Mouse (Mus musculus): ENCODE results near the gene Psma7. TPM values are rescaled to one million over a fixed set of nuclear protein-coding genes. Genes with fewer than 3 reads are reported as not detected.
A peak's percentile ranks its signal among the peaks of the same experiment; 100 is the strongest.

The Psma7 gene
- polyA plus RNA-seq, 1 experiment: 395 TPM

- Histone ChIP-seq H3K4me3 (no peak overlapping the region), H3K4me2 (ENCODE audit: low read depth) (no peak overlapping the region), H3K27me3 (ENCODE audit: control insufficient read depth, insufficient read depth, insufficient read length) (no peaks in the 10 kb centered on the region), H3ac (ENCODE audit: control insufficient read depth, insufficient read length) (no peak overlapping the region), H3K79me2 (ENCODE audit: control insufficient read depth, insufficient read depth) (peaks cover 18% of the 10 kb centered on the region), H3K36me3 (ENCODE audit: control insufficient read depth, insufficient read depth) (no peaks in the 10 kb centered on the region)
- no peak for TF ChIP-seq SRF (IDR thresholded peaks at IDR 0.05; ENCODE audit: control insufficient read depth, insufficient read length, low read depth)
- no peak for TF ChIP-seq CEBPB (IDR thresholded peaks at IDR 0.05; ENCODE audit: insufficient read depth, poor library complexity, severe bottlenecking)
- TF ChIP-seq TCF3 (IDR thresholded peaks at IDR 0.05; ENCODE audit: insufficient read length, low read depth): no peak
- TF ChIP-seq E2F4 (IDR thresholded peaks at IDR 0.05; ENCODE audit: insufficient read depth): no peak
- no peak for TF ChIP-seq POLR2A (IDR thresholded peaks at IDR 0.05; ENCODE audit: insufficient read length, low read depth)
- TF ChIP-seq MYOD1 (IDR thresholded peaks at IDR 0.05; ENCODE audit: control insufficient read depth in 1 of 3, insufficient read length in 2 of 3, low read depth in 2 of 3): no peak
- TF ChIP-seq USF1 (IDR thresholded peaks at IDR 0.05; ENCODE audit: low read depth): no peak
- TF ChIP-seq TCF12 (IDR thresholded peaks at IDR 0.05; ENCODE audit: insufficient read depth, poor library complexity, severe bottlenecking): no peak
- TF ChIP-seq MYOG (IDR thresholded peaks at IDR 0.05; ENCODE audit: control insufficient read depth in 1 of 3, insufficient read depth in 1 of 3, insufficient read length in 2 of 3, low read depth in 2 of 3): no peak
- TF ChIP-seq POLR2AphosphoS2 (IDR thresholded peaks at IDR 0.05; ENCODE audit: insufficient read length, low read depth): no peak
- TF ChIP-seq REST (IDR thresholded peaks at IDR 0.05; ENCODE audit: insufficient read depth, insufficient read length): no peak
Observed at GRCm38 (mm10) chr2:180047980-180048635, 5.9 kb upstream of the Psma7 start.

- TF ChIP-seq TCF12 (IDR thresholded peaks at IDR 0.05; ENCODE audit: insufficient read depth, poor library complexity, severe bottlenecking) (no peak), MYOD1 (IDR thresholded peaks at IDR 0.05; ENCODE audit: control insufficient read depth in 1 of 3, insufficient read length in 2 of 3, low read depth in 2 of 3) (no peak), POLR2A (IDR thresholded peaks at IDR 0.05; ENCODE audit: insufficient read length, low read depth) (no peak), POLR2AphosphoS2 (IDR thresholded peaks at IDR 0.05; ENCODE audit: insufficient read length, low read depth) (no peak), MAX (IDR thresholded peaks at IDR 0.05; ENCODE audit: low read depth) (no peak), E2F4 (IDR thresholded peaks at IDR 0.05; ENCODE audit: insufficient read depth) (no peak), REST (IDR thresholded peaks at IDR 0.05; ENCODE audit: insufficient read depth, insufficient read length) (no peak), MYOG (IDR thresholded peaks at IDR 0.05; ENCODE audit: control insufficient read depth in 1 of 3, insufficient read depth in 1 of 3, insufficient read length in 2 of 3, low read depth in 2 of 3) (no peak), USF1 (IDR thresholded peaks at IDR 0.05; ENCODE audit: low read depth) (no peak), CEBPB (IDR thresholded peaks at IDR 0.05; ENCODE audit: insufficient read depth, poor library complexity, severe bottlenecking) (no peak)
- H3K36me3 ChIP-seq (ENCODE audit: control insufficient read depth, insufficient read depth): no peaks in the 10 kb centered on the region
- H3K79me2 ChIP-seq (ENCODE audit: control insufficient read depth, insufficient read depth): peaks cover 18% of the 10 kb centered on the region
- no peak overlapping the region for H3ac ChIP-seq (ENCODE audit: control insufficient read depth, insufficient read length)
- H3K27me3 ChIP-seq (ENCODE audit: control insufficient read depth, insufficient read depth, insufficient read length): no peaks in the 10 kb centered on the region
- H3K4me3 ChIP-seq: no peak overlapping the region
- no peak overlapping the region for H3K4me2 ChIP-seq (ENCODE audit: low read depth)
Observed at GRCm38 (mm10) chr2:180047580-180047979, 5.3 kb upstream of the Psma7 start.

- TF ChIP-seq TCF12 (IDR thresholded peaks at IDR 0.05; ENCODE audit: insufficient read depth, poor library complexity, severe bottlenecking) (no peak), REST (IDR thresholded peaks at IDR 0.05; ENCODE audit: insufficient read depth, insufficient read length) (no peak), POLR2A (IDR thresholded peaks at IDR 0.05; ENCODE audit: insufficient read length, low read depth) (no peak), MAX (IDR thresholded peaks at IDR 0.05; ENCODE audit: low read depth) (no peak), E2F4 (IDR thresholded peaks at IDR 0.05; ENCODE audit: insufficient read depth) (no peak), MYOD1 (IDR thresholded peaks at IDR 0.05; ENCODE audit: control insufficient read depth in 1 of 3, insufficient read length in 2 of 3, low read depth in 2 of 3) (no peak), SRF (IDR thresholded peaks at IDR 0.05; ENCODE audit: control insufficient read depth, insufficient read length, low read depth) (no peak), POLR2AphosphoS2 (IDR thresholded peaks at IDR 0.05; ENCODE audit: insufficient read length, low read depth) (no peak), CEBPB (IDR thresholded peaks at IDR 0.05; ENCODE audit: insufficient read depth, poor library complexity, severe bottlenecking) (no peak), TCF3 (IDR thresholded peaks at IDR 0.05; ENCODE audit: insufficient read length, low read depth) (no peak), USF1 (IDR thresholded peaks at IDR 0.05; ENCODE audit: low read depth) (no peak), MYOG (IDR thresholded peaks at IDR 0.05; ENCODE audit: control insufficient read depth in 1 of 3, insufficient read depth in 1 of 3, insufficient read length in 2 of 3, low read depth in 2 of 3) (no peak)
- no peak overlapping the region for H3ac ChIP-seq (ENCODE audit: control insufficient read depth, insufficient read length)
- peaks cover 33% of the 10 kb centered on the region for H3K79me2 ChIP-seq (ENCODE audit: control insufficient read depth, insufficient read depth)
- H3K4me3 ChIP-seq: no peak overlapping the region
- no peaks in the 10 kb centered on the region for H3K36me3 ChIP-seq (ENCODE audit: control insufficient read depth, insufficient read depth)
- H3K4me2 ChIP-seq (ENCODE audit: low read depth): no peak overlapping the region
- no peaks in the 10 kb centered on the region for H3K27me3 ChIP-seq (ENCODE audit: control insufficient read depth, insufficient read depth, insufficient read length)
Observed at GRCm38 (mm10) chr2:180045283-180045682, 3.0 kb upstream of the Psma7 start.

- peak overlapping the region; percentile 80 for H3ac ChIP-seq (ENCODE audit: control insufficient read depth, insufficient read length)
- TF ChIP-seq MYOD1 (IDR thresholded peaks at IDR 0.05; ENCODE audit: control insufficient read depth in 1 of 3, insufficient read length in 2 of 3, low read depth in 2 of 3) (peak in 1 of 3 experiments; percentile 24), E2F4 (IDR thresholded peaks at IDR 0.05; ENCODE audit: insufficient read depth) (no peak), MYOG (IDR thresholded peaks at IDR 0.05; ENCODE audit: control insufficient read depth in 1 of 3, insufficient read depth in 1 of 3, insufficient read length in 2 of 3, low read depth in 2 of 3) (peak in 1 of 3 experiments; percentile 20)
- H3K4me2 ChIP-seq (ENCODE audit: low read depth): peak overlapping the region; percentile 98
- peaks cover 10% of the 10 kb centered on the region for H3K36me3 ChIP-seq (ENCODE audit: control insufficient read depth, insufficient read depth)
- H3K79me2 ChIP-seq (ENCODE audit: control insufficient read depth, insufficient read depth): peaks cover 54% of the 10 kb centered on the region
- H3K27me3 ChIP-seq (ENCODE audit: control insufficient read depth, insufficient read depth, insufficient read length): no peaks in the 10 kb centered on the region
- H3K4me3 ChIP-seq: peak overlapping the region; percentile 71
Observed at GRCm38 (mm10) chr2:180042858-180043515, 754 bp upstream of the Psma7 start.
